Mouse (Mus musculus): ENCODE results near the gene Gm29609.
A peak's percentile ranks its signal among the peaks of the same experiment; 100 is the strongest.

Gene Gm29609

GRCm38 (mm10) chr5:31138241-31138967 lies 41.3 kb downstream of the Gm29609 start, which contains the start of gene Ucn:
TSS of gene Ucn (minus strand) at chr5:31138829.
- peak; percentile 34 for DNase-seq

DNA sequence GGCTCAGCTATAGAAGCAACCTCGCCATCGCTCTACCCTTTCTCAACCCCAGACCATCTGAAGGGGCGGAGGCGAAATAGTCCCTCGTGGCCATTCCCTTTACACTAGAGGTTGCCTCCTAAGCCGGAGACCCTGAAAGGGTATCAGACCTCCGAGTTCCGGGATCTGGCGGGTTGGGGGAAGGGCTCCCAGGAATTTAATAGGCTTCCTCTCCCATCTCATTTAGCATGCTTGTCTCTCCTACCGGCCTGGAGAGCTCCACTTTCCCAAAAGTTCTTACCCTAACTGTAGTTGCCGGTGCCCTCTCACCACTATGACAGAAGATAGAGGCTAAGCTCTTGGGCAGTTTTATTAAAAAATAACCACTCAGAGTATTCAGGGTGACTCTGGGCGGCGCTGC lies 42.1 kb downstream of the Gm29609 start:
- no peak for DNase-seq

GRCm38 (mm10) chr5:31136730-31137424 lies 42.8 kb downstream of the Gm29609 start:
- no peak for DNase-seq

- DNase-seq, result no peak
Measured at GRCm38 (mm10) chr5:31126050-31126449, 53.7 kb downstream of the Gm29609 start.

DNA sequence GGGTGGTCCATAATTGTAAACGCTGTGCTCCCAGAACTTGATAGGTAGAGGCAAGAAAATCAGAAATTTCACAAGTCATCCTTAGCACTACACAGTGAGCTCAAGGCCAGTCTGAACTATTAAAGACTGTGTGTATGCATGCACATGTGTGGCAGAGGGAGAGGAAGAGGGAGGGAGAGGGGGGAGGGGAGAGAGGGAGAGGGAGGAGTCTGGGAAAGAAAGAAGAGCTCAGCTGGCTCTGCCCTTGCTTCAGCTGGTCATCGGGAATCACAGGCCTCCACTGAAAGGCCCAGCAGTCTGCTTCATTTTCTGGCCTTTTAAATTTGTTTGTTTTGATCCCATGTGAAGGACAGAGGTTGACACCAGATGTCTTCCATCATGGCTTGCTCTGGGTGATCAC lies 56.2 kb downstream of the Gm29609 start:
- DNase-seq, result no peak

GRCm38 (mm10) chr5:31121111-31121510 lies 58.6 kb downstream of the Gm29609 start:
- no peak for DNase-seq

GRCm38 (mm10) chr5:31116912-31117311 lies 62.8 kb downstream of the Gm29609 start:
- no peak for DNase-seq

DNA sequence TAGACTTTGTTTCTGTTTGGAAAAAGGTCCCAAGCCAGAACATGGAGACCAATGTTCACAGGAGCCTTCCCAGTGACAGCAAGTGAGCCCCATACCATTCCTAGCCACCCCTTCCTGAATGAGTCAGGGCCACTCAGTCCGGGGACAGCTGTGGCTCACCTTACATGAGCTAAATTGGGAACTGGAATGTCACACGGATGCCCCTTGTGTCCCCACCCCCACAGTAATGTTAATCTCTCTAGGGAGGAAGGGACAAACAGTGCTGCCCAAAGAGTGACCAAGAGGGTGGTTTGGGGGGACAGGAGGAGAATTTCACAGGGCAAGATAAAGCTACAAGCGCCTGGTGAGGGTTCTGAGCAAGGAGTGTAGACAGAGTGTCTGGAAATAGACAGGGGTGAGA lies 63.4 kb downstream of the Gm29609 start, which contains the start of gene Trim54:
TSS of gene Trim54 (plus strand) at position 359 of the 400 bp plus-strand sequence.
- DNase-seq, result no peak

GRCm38 (mm10) chr5:31110781-31111180 lies 68.9 kb downstream of the Gm29609 start:
- DNase-seq, result no peak

GRCm38 (mm10) chr5:31108000-31108490 lies 71.7 kb downstream of the Gm29609 start, which contains the start of gene Slc30a3:
TSS of gene Slc30a3 (minus strand) at chr5:31108237.
- DNase-seq, result no peak

DNA sequence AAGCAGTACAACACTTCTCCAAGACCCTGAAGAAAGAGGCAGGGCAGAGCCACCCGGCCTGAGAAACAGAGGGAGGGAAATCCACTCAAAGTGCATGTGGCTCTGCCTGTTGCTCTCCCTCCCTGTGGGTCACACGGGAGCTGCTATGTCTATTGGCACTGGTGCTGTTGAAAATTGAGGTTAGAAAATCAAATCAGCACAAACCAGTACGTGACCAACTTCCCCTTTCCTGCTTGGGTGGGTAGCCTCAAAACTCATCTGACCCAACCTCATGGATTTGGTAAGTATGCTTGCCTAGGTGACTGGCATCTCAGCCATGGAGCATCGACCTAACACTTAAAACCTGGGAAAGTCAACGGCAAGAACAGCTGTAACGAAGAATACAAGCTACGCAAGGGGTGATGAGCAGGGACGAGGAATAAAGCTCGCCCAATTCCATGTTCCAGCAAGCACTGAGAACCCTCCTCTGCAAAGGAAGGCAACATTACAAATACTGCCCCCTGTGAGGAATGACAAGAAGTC lies 73.8 kb downstream of the Gm29609 start, which contains the start of gene Dnajc5g:
TSS of gene Dnajc5g (plus strand) at position 472 of the 522 bp plus-strand sequence.
- DNase-seq, result no peak

- DNase-seq, result no peak
Measured at GRCm38 (mm10) chr5:31095711-31096480, 83.8 kb downstream of the Gm29609 start.

- peak; percentile 88 for DNase-seq
Measured at GRCm38 (mm10) chr5:31094799-31095691, 84.7 kb downstream of the Gm29609 start.

Measured in lung, postnatal 10 days (tissue).